Mouse (Mus musculus) heart, embryonic 14.5 days (tissue): Measurements from ENCODE around the gene Nt5dc1. TPM values are rescaled to one million over a fixed set of nuclear protein-coding genes. Genes with fewer than 3 reads are reported as not detected.

Source experiments
- polyA plus RNA-seq: library from polyadenylated mRNA; unstranded; fragments of >200 nt; fragmentation: Nextera tagmentation; extraction: Ambion mirVana; gene quantifications from 2 replicates; pipeline ENCODE4 v1.2.1, GENCODE M21; 2014

The Nt5dc1 gene
- polyA plus RNA-seq, 1 experiment from 2014 or later = 8.0 TPM

Other genes with a start within 250 kb of the Nt5dc1 start
- gene Dse, start 210.8 kb downstream of the Nt5dc1 start, polyA plus RNA-seq = 15.6 and 16.8 TPM in 2 replicates
- 67.1 and 70.7 TPM in 2 replicates for gene Tspyl1, start 136.4 kb downstream of the Nt5dc1 start, polyA plus RNA-seq
- gene Tspyl4, start 121.1 kb downstream of the Nt5dc1 start, polyA plus RNA-seq = 10.0 and 11.9 TPM in 2 replicates
- gene Col10a1, start 28.6 kb downstream of the Nt5dc1 start, polyA plus RNA-seq = 0.26 and 0.38 TPM in 2 replicates
- 3.9 and 5.3 TPM in 2 replicates for gene Frk, start 64.8 kb upstream of the Nt5dc1 start, polyA plus RNA-seq